Mouse (Mus musculus) urinary bladder, postnatal 25 days (tissue): Measurements from ENCODE around the gene Homer2.

Source experiments
- DNase-seq: peaks from one replicate; pipeline ENCODE4 v3.0.0; 2022; ENCODE audit warnings: low spot score

Gene Homer2

GRCm38 (mm10) chr7:81698357-81698756, 9.0 kb downstream of the Homer2 start:
- DNase-seq: no peak

GRCm38 (mm10) chr7:81697954-81698353, 9.4 kb downstream of the Homer2 start:
- no peak for DNase-seq

DNA sequence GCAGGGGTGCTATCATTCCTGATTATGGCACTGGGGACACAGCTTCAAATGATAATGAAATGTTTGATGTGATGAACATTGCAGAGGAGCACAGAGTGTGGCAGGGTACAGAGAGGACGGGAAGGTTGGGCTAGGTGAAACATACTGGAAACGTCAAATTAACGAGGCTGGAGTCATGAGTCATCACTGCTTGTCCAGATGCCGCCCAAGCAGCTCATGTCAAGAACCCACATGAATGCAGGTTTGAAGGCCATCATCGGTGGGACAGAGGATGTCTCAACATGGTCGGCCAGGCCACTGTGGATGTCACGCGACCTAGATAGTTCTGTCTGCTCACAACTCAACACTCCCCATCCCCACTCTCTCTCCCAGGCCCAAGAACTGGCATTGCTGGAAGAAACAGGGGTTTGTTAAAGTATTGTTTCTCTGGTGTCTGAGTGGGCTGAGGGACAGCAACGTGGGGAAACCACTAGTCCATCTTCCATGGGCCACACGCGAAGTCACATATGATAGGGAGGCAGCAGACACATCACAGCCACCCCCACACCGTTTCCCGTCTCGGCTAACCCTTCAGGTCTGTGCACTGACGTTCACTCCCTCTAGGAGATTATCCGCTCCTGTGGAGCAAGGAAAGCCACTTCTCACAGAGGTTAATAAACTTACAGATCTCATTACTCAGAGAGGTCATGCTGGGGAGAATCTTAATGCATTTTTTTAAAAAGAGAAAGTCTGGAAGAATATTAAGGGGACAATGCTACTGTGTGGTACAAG, 11.4 kb downstream of the Homer2 start:
- DNase-seq: no peak

DNA sequence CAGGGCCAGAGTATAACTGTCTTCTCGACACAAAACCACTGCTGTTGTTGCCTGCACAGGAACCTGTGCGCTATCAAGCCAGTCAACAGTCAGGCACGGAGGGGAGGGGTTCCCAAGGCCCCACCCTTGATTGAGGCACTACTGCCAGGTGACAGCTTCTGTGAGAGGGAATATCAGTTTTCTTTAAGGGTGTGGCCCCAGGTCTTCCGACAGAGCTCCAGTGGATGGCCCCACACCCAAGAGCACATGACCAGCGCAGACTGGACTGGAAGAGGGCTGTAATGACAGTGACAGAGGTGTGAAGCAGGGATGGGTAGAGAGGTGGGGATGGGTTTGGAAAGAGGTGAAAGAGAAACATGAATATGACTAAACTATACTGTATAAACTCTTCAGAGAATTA, 16.3 kb downstream of the Homer2 start:
- no peak for DNase-seq

DNA sequence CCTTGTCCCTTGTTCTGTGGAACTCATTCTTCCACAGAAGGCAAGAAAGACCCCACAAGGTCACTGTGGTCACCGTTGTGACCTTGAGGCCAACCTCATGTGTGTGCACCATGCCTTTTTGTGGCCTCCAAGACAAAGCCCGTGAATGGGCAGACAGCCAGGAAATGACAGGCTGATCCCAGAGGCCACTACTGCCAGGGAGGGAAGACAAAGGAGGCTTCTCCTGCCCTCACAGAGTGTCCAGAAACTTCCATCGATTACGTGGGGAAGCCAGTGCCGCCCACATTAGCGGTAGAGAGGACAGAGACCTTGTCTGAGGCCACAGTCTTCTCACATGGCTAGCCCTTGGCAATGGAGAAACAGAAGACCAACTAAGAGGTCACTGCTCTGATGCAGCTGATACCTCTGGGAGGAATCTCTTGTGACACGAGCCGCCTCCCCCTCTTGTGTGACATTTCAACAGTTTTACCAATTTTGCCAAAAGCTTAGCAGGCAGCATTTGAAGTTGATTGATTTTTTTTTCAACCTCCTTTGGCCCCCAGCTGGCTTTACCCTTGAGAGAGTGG, 18.1 kb downstream of the Homer2 start:
- no peak for DNase-seq

GRCm38 (mm10) chr7:81688378-81688777, 18.9 kb downstream of the Homer2 start:
- no peak for DNase-seq

- no peak for DNase-seq
Measured at GRCm38 (mm10) chr7:81687684-81688316, 19.5 kb downstream of the Homer2 start.

- DNase-seq: no peak
Measured at GRCm38 (mm10) chr7:81685375-81685774, 22.0 kb downstream of the Homer2 start.

DNA sequence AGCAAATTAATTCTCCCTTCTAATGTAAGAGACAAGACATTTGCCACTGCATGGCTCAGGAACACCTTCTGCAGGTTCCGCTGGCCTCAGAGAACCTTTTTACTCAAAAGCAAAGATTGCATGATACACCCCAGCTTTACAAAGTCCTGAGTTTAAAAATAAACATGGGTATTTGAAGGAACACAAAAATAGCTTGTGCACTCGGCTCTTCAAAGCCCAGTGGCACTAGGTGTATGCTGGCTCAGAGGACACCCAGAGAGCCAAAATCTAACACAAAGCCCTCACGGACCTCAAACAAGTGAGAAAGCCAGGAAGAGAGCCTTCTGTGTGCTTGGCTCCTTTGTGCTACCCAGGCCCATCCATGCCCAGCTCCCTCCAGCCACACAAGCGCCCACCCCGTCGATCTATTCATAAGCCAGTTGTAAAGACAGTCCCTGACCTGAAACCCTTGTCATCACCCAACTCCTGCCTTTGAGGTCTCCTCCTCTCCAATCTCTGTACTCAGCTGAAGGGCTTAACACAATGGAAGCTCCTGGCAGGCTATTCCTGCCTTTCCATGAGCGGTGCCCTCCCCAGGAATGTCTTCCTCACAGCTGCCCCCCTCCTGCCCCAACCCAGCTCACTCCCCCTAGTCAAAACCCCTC, 23.4 kb downstream of the Homer2 start:
- DNase-seq: no peak

- DNase-seq: no peak
Measured at GRCm38 (mm10) chr7:81681386-81681785, 25.9 kb downstream of the Homer2 start.

DNA sequence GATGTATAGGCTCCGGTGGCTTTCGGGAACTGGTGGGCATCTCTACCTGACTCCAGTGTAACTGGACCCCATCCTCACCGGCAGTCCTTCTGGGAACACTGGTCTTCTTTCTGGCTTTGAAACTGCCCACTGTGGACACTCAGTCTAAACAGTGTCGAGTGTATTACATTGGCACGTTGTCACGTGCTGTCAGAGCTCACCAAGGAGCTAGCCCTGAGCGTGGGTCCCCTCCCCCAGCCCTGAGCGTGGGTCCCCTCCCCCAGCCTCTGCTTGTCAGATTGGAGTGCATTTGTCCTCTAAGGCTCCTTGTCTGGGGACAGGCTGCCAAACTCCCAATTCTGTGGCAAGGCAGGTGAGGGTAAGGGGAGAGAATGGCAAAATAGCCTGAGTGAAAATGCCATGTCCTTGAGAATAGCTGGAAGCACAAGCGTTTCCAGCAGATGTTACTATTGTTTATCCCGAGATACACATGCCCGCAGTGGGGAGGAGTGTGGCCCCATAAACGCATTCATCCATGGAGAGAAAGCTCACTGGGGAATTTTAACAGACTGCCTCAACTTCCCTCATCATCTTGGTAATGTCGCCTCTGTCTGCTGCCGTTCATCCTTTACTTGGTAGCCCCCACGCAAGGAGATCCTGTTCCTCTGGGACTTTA, 33.8 kb downstream of the Homer2 start:
- DNase-seq: no peak

DNA sequence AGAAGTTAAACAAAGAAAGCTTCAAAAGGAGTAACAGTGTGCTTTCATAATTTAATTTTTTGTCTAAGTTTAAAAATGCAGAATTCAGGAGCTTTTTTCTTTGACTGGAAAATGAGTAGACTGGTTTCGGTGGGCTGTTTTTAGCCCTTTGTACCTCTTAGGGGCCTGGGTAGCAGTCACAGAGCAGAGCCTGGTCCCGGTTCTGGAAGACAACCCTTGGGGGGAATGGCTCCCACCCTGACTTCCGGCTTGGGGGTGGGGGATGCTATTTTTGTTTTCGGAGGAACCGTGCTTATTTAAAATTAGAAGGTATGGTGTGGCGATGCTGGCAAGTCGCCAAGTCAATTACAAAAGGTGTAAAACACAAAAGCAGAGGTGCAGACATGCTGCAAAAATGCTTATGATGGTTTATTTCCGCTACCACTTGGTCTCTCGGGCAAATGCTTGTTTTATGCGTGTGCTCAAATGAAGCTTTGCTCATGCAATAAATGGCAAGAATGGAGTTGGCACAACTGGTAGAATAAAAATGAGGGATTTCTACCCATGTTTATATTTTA, 34.5 kb downstream of the Homer2 start:
- no peak for DNase-seq

GRCm38 (mm10) chr7:81667156-81667555, 40.2 kb downstream of the Homer2 start:
- DNase-seq: no peak

DNA sequence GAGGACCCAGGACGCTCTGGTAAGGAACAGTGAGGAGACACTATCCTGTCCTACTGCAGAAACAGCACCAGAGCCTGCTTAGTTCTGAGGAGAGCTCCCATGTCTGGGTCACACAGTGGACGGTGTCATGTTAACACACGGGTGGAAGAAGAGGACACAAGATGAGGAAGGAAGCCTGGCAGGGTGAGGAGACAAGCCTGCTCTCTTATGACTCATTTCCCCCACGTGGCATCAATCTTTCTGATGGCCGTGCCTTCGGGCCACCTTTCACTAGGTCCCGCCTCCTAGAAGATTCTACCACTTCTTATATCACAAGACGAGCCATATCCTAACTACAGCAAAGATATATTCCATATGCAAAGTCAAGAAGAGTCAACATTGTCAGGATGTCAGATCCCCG, 40.7 kb downstream of the Homer2 start:
- DNase-seq: no peak

DNA sequence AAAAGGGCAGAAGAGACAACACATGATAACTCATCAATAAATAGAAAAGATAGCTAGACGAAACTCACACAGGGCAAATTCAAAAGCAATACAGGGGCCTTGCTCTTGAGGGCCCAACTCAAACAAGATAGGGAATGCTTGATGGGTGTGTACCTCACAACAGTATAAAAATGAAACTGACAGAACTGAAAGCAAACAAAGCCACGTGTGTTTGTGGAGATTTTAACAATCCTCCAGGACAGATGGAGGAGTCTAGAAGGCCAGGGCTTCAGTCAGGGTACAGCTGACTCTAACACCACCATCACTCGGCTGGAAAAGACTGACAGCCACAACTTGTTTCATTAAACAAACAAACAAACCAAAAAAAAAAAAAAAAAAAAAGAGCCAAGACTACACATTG, 44.3 kb downstream of the Homer2 start:
- no peak for DNase-seq

DNA sequence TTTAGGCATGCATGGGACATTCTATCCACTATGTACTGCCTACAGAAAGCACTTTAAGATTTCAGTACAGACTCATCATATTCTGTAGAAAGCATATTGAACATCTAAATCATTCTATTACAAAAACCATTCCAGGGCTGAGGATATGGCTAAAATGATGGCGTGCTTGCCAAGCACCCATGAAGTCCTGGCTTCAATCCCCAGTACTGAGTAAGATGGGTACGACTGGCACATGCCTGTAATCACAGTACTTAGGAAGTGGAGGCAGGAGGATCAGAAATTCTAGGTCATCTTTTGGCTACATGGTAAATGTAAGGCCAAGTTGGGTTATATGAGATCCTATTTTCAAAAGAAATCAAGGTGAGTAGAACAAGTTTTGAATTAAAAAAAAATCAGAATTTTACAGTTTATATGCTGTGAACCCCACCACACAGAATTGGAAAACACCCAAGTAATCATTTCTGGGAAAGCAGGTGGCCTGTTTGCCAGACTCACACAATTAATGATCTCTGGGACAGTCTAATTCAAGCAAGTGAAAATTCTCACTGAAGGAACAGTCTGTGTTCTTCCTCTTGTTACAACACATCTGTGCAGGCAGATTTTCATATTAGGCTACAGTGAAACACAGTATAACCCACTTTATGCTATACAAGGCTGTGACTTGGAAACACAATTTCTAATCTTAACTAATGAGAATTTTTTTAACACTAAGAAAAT, 49.5 kb downstream of the Homer2 start:
- DNase-seq: no peak

DNA sequence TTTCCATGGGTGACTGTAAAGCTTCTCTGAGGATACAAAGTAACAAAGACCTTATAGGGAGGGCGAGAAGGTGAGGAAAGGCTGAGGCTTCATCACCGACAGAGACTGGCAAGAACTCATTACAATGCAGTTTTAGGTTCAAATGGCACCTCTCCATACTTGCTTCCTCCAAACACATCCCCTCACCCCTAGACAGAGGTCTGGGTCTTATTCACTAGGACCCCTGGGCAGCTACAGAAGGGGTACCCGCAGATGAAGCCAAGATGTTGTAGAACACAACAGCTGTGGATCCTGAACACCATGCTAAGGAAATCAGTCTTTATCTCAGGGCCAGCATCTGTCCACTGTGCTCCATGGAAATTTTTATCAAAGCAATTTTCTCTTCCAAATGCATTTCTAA, 50.3 kb downstream of the Homer2 start:
- no peak for DNase-seq

DNA sequence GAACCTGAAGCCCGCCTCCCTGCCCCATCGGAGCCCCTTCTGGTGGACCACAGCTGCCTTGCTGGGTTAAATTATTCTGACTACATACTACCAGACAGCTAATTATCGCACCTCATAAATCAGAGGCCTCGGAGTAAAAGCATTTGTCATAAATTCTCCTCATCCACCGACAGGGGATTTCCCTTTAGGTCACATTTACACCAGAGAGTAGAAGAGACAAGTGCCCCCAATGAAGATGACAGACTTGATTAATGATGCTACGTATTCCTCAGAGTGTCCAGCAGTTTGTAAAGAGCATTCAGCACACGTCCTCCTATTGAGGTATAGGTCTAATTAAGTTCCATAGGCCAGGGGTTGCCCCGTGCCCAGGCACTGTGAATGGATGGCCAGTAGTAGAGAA, 50.7 kb downstream of the Homer2 start:
- DNase-seq: no peak

DNA sequence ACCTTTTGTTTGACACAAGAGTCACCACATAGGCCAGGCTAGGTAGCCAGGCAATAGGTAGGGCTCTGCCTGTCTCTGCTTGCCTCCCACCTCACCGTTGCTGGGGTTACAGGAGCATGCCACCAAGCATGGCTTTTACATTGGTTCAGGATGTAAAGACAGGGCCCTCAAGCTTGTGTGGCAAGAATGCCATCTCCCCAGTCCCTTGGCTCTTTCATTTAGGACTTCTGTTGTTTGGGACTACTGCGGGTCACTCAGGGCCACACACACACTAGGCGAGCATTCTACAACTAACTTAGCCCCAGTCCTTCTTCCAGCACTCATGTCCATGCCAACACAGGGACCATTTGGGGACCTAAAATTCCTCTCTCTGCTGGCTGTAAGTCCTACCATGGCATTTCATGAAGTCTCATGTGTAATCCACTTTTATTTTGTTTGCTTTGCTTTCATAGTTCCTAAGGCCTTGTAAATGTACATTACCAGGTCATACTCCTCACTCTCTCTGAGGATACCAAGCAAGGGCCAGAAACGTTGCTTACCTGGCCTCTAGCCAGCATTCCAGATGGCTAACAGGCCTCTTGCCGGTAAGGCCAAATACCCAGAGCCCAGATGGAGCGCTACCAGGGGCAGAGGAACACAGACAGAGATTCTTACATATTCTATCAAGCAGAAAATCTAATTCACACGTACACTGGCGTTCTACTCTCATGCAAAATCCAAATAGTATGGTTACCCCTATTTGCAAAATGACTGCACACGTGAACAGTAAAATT, 52.2 kb downstream of the Homer2 start:
- DNase-seq: no peak

DNA sequence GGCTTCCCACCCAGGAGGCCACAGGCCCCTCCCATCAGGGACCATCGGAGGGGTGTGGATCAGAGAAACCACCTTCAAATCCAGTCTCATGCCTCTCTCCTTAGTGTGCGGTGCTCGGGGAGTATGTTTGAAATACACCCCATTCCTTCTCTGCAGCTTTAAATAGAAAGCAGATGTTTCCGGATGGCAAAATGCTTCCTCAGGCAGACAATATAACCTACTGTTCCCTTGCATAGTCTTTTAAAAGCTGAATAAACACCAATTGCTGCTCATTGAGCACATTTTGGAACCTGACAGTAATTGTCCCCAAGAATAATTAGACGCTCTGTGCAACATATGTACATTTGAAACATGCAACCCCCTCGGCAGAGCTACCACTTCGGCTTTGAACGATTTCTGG, 53.3 kb downstream of the Homer2 start:
- DNase-seq: no peak

DNA sequence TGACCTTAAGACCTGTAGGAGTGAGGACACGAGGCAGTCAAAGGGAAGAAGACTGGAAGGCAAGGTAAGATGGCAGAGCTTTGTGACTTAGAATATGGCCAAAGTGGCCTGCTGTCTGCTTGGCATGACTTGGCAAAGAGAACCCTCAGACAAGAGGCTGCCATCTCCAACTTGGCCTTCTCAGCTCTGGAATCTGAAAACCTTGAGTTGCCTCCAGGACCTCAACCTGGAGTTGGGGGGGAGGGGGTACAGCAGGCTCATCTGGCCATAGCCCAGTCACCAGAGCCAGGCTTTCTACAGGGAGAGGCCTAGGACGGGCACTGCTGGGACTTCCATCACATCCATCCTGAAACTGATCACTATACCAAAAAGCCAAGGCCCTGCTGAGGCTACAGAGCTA, 55.0 kb downstream of the Homer2 start:
- no peak for DNase-seq
